Mouse (Mus musculus): ENCODE measurements at regions not wholly inside any gene's neighbourhood (a gene's known extent, or its start where the extent isn't known, plus 50 kb on each side); places are given as distances from the start of the nearest gene placed in this dataset.

- H3K27me3 ChIP-seq (ENCODE audit: insufficient read depth, low read length), result no peaks in the 10 kb centered on the region
- DNase-seq (ENCODE audit: low spot score) (peak; percentile 30), ATAC-seq (ENCODE audit: low FRiP score) (no peak)
- 50% methylated on average over 15 of the region's 15 CpGs for WGBS
- no peak for TF ChIP-seq CTCF (IDR thresholded peaks at IDR 0.05)
- H3K4me3 ChIP-seq (ENCODE audit: low read depth, low read length), result no peak overlapping the region
- peak overlapping the region; percentile 47 for H3K27ac ChIP-seq (ENCODE audit: low read depth, low read length)
- H3K9ac ChIP-seq (replicated peaks; ENCODE audit: low read length, poor library complexity, severe bottlenecking), result no peak overlapping the region
- H3K36me3 ChIP-seq (ENCODE audit: insufficient read depth, low read length), result no peaks in the 10 kb centered on the region
- H3K9me3 ChIP-seq (ENCODE audit: low read length), result no peaks in the 10 kb centered on the region
- peaks cover 16% of the 10 kb centered on the region for H3K4me1 ChIP-seq (ENCODE audit: insufficient read depth, low read length)
- peak overlapping the region; percentile 3; the same call in 1 of the 2 replicates for H3K4me2 ChIP-seq (ENCODE audit: low read depth, low read length, poor library complexity, severe bottlenecking)
Measured at GRCm38 (mm10) chr1:152287566-152288490, 98.7 kb downstream of the Tsen15 start.

- DNase-seq (ENCODE audit: low spot score) (peak; percentile 50), ATAC-seq (ENCODE audit: low FRiP score) (no peak)
- Histone ChIP-seq H3K4me2 (ENCODE audit: low read depth, low read length, poor library complexity, severe bottlenecking) (no peak overlapping the region), H3K27me3 (ENCODE audit: insufficient read depth, low read length) (no peaks in the 10 kb centered on the region), H3K4me3 (ENCODE audit: low read depth, low read length) (no peak overlapping the region), H3K36me3 (ENCODE audit: insufficient read depth, low read length) (no peaks in the 10 kb centered on the region), H3K9ac (replicated peaks; ENCODE audit: low read length, poor library complexity, severe bottlenecking) (no peak overlapping the region), H3K9me3 (ENCODE audit: low read length) (no peaks in the 10 kb centered on the region), H3K4me1 (ENCODE audit: insufficient read depth, low read length) (peaks cover 16% of the 10 kb centered on the region), H3K27ac (ENCODE audit: low read depth, low read length) (no peak overlapping the region)
- WGBS, result 56% methylated on average over 8 of the region's 8 CpGs
- no peak for TF ChIP-seq CTCF (IDR thresholded peaks at IDR 0.05)
Measured at GRCm38 (mm10) chr1:152286677-152287076, 99.8 kb downstream of the Tsen15 start.

- Histone ChIP-seq H3K9ac (replicated peaks; ENCODE audit: low read length, poor library complexity, severe bottlenecking) (no peak overlapping the region), H3K4me1 (ENCODE audit: insufficient read depth, low read length) (peaks cover 3% of the 10 kb centered on the region; the same call in 1 of the 2 replicates), H3K4me2 (ENCODE audit: low read depth, low read length, poor library complexity, severe bottlenecking) (no peak overlapping the region), H3K27me3 (ENCODE audit: insufficient read depth, low read length) (no peaks in the 10 kb centered on the region), H3K27ac (ENCODE audit: low read depth, low read length) (no peak overlapping the region), H3K4me3 (ENCODE audit: low read depth, low read length) (no peak overlapping the region), H3K9me3 (ENCODE audit: low read length) (no peaks in the 10 kb centered on the region), H3K36me3 (ENCODE audit: insufficient read depth, low read length) (no peaks in the 10 kb centered on the region)
- no peak for TF ChIP-seq CTCF (IDR thresholded peaks at IDR 0.05)
- WGBS, result 94% methylated on average over 11 of the region's 11 CpGs
- ATAC-seq (ENCODE audit: low FRiP score), result no peak
- no peak for DNase-seq (ENCODE audit: low spot score)
Measured at GRCm38 (mm10) chr1:152282106-152282505, 104.4 kb downstream of the Tsen15 start.

GRCm38 (mm10) chr1:152281201-152281600 is 105.3 kb downstream of the Tsen15 start:
- no peak overlapping the region for H3K4me3 ChIP-seq (ENCODE audit: low read depth, low read length)
- WGBS, result 64% methylated on average over 8 of the region's 8 CpGs
- DNase-seq (ENCODE audit: low spot score) (no peak), ATAC-seq (ENCODE audit: low FRiP score) (no peak)
- TF ChIP-seq CTCF (IDR thresholded peaks at IDR 0.05), result no peak
- H3K9me3 ChIP-seq (ENCODE audit: low read length), result no peaks in the 10 kb centered on the region
- no peak overlapping the region for H3K4me2 ChIP-seq (ENCODE audit: low read depth, low read length, poor library complexity, severe bottlenecking)
- no peak overlapping the region for H3K27ac ChIP-seq (ENCODE audit: low read depth, low read length)
- no peaks in the 10 kb centered on the region for H3K27me3 ChIP-seq (ENCODE audit: insufficient read depth, low read length)
- H3K4me1 ChIP-seq (ENCODE audit: insufficient read depth, low read length), result no peaks in the 10 kb centered on the region
- no peaks in the 10 kb centered on the region for H3K36me3 ChIP-seq (ENCODE audit: insufficient read depth, low read length)
- H3K9ac ChIP-seq (replicated peaks; ENCODE audit: low read length, poor library complexity, severe bottlenecking), result no peak overlapping the region

- DNase-seq (ENCODE audit: low spot score) (no peak), ATAC-seq (ENCODE audit: low FRiP score) (no peak)
- H3K27me3 ChIP-seq (ENCODE audit: insufficient read depth, low read length), result no peaks in the 10 kb centered on the region
- peak; percentile 71 for TF ChIP-seq CTCF (IDR thresholded peaks at IDR 0.05)
- 23% methylated on average over 1 of the region's 1 CpGs for WGBS
- H3K9me3 ChIP-seq (ENCODE audit: low read length), result no peaks in the 10 kb centered on the region
- H3K4me1 ChIP-seq (ENCODE audit: insufficient read depth, low read length), result no peaks in the 10 kb centered on the region
- no peak overlapping the region for H3K27ac ChIP-seq (ENCODE audit: low read depth, low read length)
- H3K4me3 ChIP-seq (ENCODE audit: low read depth, low read length), result no peak overlapping the region
- no peak overlapping the region for H3K4me2 ChIP-seq (ENCODE audit: low read depth, low read length, poor library complexity, severe bottlenecking)
- H3K36me3 ChIP-seq (ENCODE audit: insufficient read depth, low read length), result no peaks in the 10 kb centered on the region
- H3K9ac ChIP-seq (replicated peaks; ENCODE audit: low read length, poor library complexity, severe bottlenecking), result no peak overlapping the region
Measured at GRCm38 (mm10) chr1:152280014-152280413, 106.5 kb downstream of the Tsen15 start.

GRCm38 (mm10) chr1:152275011-152275410 is 111.5 kb downstream of the Tsen15 start:
- no peak overlapping the region for H3K4me3 ChIP-seq (ENCODE audit: low read depth, low read length)
- no peaks in the 10 kb centered on the region for H3K36me3 ChIP-seq (ENCODE audit: insufficient read depth, low read length)
- no peaks in the 10 kb centered on the region for H3K9me3 ChIP-seq (ENCODE audit: low read length)
- ATAC-seq (ENCODE audit: low FRiP score) (no peak), DNase-seq (ENCODE audit: low spot score) (no peak)
- no peak for TF ChIP-seq CTCF (IDR thresholded peaks at IDR 0.05)
- H3K9ac ChIP-seq (replicated peaks; ENCODE audit: low read length, poor library complexity, severe bottlenecking), result no peak overlapping the region
- 97% methylated on average over 24 of the region's 24 CpGs for WGBS
- H3K27ac ChIP-seq (ENCODE audit: low read depth, low read length), result no peak overlapping the region
- no peak overlapping the region for H3K4me2 ChIP-seq (ENCODE audit: low read depth, low read length, poor library complexity, severe bottlenecking)
- no peaks in the 10 kb centered on the region for H3K4me1 ChIP-seq (ENCODE audit: insufficient read depth, low read length)
- H3K27me3 ChIP-seq (ENCODE audit: insufficient read depth, low read length), result no peaks in the 10 kb centered on the region
